8 mouse cellular contexts compared by ENCODE assay signal in the genomic region with DNA sequence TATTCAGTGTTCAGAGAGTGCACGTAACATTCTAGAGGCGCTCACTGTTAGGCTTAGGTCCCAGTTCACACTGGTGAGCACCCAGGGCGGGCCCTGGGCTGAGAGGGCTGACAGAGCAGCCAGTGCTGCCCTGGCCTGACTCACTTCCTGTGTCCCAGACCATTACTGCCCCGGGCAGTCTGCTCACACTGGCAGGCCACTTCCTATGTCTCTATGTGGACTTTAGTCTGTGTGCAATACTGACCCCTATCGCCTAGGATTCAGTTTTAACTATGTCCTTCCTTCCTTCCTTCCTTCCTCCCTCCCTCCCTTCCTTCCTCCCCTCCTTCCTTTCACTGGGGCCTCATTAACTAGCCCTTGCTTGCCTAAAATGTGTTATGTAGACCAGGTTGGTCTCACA. TPM values are rescaled to one million over a fixed set of nuclear protein-coding genes. Genes with fewer than 3 reads are reported as not detected.
A peak's percentile ranks its signal among the peaks of the same experiment; 100 is the strongest.
DNase-seq lines count a peak whose midpoint lies in the region; ATAC-seq and TF ChIP-seq lines count a peak whose summit lies in the region.

No protein-coding gene starts in this region.

- H3K4me3 ChIP-seq in embryonic facial prominence, embryonic 11.5 days (ENCODE audit: low read depth, low read length), result no peak overlapping the region
- no peak overlapping the region for H3K4me3 ChIP-seq in embryonic facial prominence, embryonic 10.5 days
- no peak overlapping the region for H3K4me3 ChIP-seq in CH12.LX (replicated peaks in 1 of 3; ENCODE audit: low read depth in 2 of 3, low read length in 2 of 3, poor library complexity in 1 of 3)
- no peak overlapping the region for H3K4me3 ChIP-seq in myocyte

- TF ChIP-seq EP300 in CH12.LX (IDR thresholded peaks at IDR 0.05; ENCODE audit: low read length), result no peak

- in situ Hi-C loops in CH12.LX (cut with MboI; ENCODE audit: low pct_ligation_motif_present, low pct_unique_long_range_greater_than_20kb, low sequenced_read_pairs), result loop anchor here (25.0 kb wide), 1 partner anchor 232 kb away; no protein-coding TSS in a partner anchor

- DNase-seq in embryonic facial prominence, embryonic 11.5 days (ENCODE audit: low spot score), result peak; percentile 26
- no peak for DNase-seq in embryonic facial prominence, embryonic 10.5 days (ENCODE audit: low spot score)
- DNase-seq in CH12.LX (ENCODE audit: extremely low read depth), result no peak
- peak; percentile 70 for DNase-seq in fibroblast of lung, adult 2 months (ENCODE audit: low read depth)
- peak; percentile 58 for DNase-seq in kidney, postnatal 10 days
- DNase-seq in spleen, postnatal 36 days (ENCODE audit: low spot score in 2 of 2), result no peak
- DNase-seq in thymus, postnatal 4 days, result no peak

- peak; percentile 57 for TF ChIP-seq RAD21 in CH12.LX (IDR thresholded peaks at IDR 0.05; ENCODE audit: low read depth, low read length)

- TF ChIP-seq POLR2A in CH12.LX (IDR thresholded peaks at IDR 0.05; ENCODE audit: low read depth, low read length) (no peak), myocyte (IDR thresholded peaks at IDR 0.05; ENCODE audit: insufficient read length, low read depth) (peak; percentile 13)

- H3K4me2 ChIP-seq in embryonic facial prominence, embryonic 11.5 days (ENCODE audit: low read depth, low read length), result no peak overlapping the region
- no peak overlapping the region for H3K4me2 ChIP-seq in CH12.LX (ENCODE audit: insufficient read depth, low read depth, poor library complexity, severe bottlenecking)
- peak overlapping the region; percentile 20 for H3K4me2 ChIP-seq in myocyte (ENCODE audit: low read depth)

- TF ChIP-seq CTCF in CH12.LX (conservative IDR thresholded peaks at IDR 0.05 in 1 of 2, IDR thresholded peaks at IDR 0.05 in 1 of 2; ENCODE audit: low read depth in 2 of 2, low read length in 2 of 2), result peak in 1 of 2 experiments; percentile 61; a peak in 2 of 4 replicates

- H3K79me2 ChIP-seq in CH12.LX (replicated peaks; ENCODE audit: control insufficient read depth, extremely low read depth, insufficient read depth, poor library complexity, severe bottlenecking) (no peaks in the 10 kb centered on the region), myocyte (ENCODE audit: control insufficient read depth, insufficient read depth) (no peaks in the 10 kb centered on the region)

- H3K4me1 ChIP-seq in embryonic facial prominence, embryonic 11.5 days (ENCODE audit: control insufficient read depth, insufficient read depth, low read length), result no peaks in the 10 kb centered on the region
- peaks cover 26% of the 10 kb centered on the region for H3K4me1 ChIP-seq in embryonic facial prominence, embryonic 10.5 days
- H3K4me1 ChIP-seq in CH12.LX (ENCODE audit: control insufficient read depth in 1 of 2, insufficient read depth in 2 of 2), result peaks cover 9 to 20% of the 10 kb centered on the region in 2 experiments

- dilution Hi-C loops in CH12.LX (cut with MboI; ENCODE audit: extremely low pct_ligation_motif_present, extremely low pct_unique_long_range_greater_than_20kb, low sequenced_read_pairs), result no loop called here

- no peak overlapping the region for H3ac ChIP-seq in myocyte (ENCODE audit: control insufficient read depth, insufficient read length)

- 44% methylated on average over 5 of the region's 5 CpGs for WGBS in embryonic facial prominence, embryonic 11.5 days
- 44% methylated on average over 5 of the region's 5 CpGs for WGBS in embryonic facial prominence, embryonic 10.5 days

- H3K27me3 ChIP-seq in embryonic facial prominence, embryonic 11.5 days (ENCODE audit: control insufficient read depth, insufficient read depth, low read length), result no peaks in the 10 kb centered on the region
- no peaks in the 10 kb centered on the region for H3K27me3 ChIP-seq in embryonic facial prominence, embryonic 10.5 days (replicated peaks; ENCODE audit: low read depth, poor library complexity, severe bottlenecking)
- H3K27me3 ChIP-seq in CH12.LX (replicated peaks), result no peaks in the 10 kb centered on the region
- H3K27me3 ChIP-seq in myocyte (ENCODE audit: control insufficient read depth, insufficient read depth, insufficient read length), result no peaks in the 10 kb centered on the region

- no peak for ATAC-seq in embryonic facial prominence, embryonic 11.5 days (replicated peaks; ENCODE audit: insufficient number of reproducible peaks, low FRiP score, low TSS enrichment, low read depth)

- no peak overlapping the region for H3K9ac ChIP-seq in embryonic facial prominence, embryonic 11.5 days (replicated peaks; ENCODE audit: low read length)
- H3K9ac ChIP-seq in CH12.LX (ENCODE audit: insufficient read depth, low read depth), result no peak overlapping the region

- H3K9me3 ChIP-seq in embryonic facial prominence, embryonic 11.5 days (replicated peaks; ENCODE audit: control insufficient read depth, low read length), result no peaks in the 10 kb centered on the region
- no peaks in the 10 kb centered on the region for H3K9me3 ChIP-seq in embryonic facial prominence, embryonic 10.5 days
- no peaks in the 10 kb centered on the region for H3K9me3 ChIP-seq in CH12.LX (replicated peaks; ENCODE audit: low read length)

- H3K27ac ChIP-seq in embryonic facial prominence, embryonic 11.5 days (replicated peaks; ENCODE audit: low read depth, low read length), result no peak overlapping the region
- H3K27ac ChIP-seq in embryonic facial prominence, embryonic 10.5 days (replicated peaks), result no peak overlapping the region
- H3K27ac ChIP-seq in CH12.LX (ENCODE audit: insufficient read depth, low read depth), result no peak overlapping the region

- no peaks in the 10 kb centered on the region for H3K36me3 ChIP-seq in embryonic facial prominence, embryonic 11.5 days (replicated peaks; ENCODE audit: control insufficient read depth, insufficient read depth, low read depth, low read length)
- H3K36me3 ChIP-seq in embryonic facial prominence, embryonic 10.5 days (replicated peaks), result no peaks in the 10 kb centered on the region
- H3K36me3 ChIP-seq in CH12.LX (replicated peaks in 1 of 2; ENCODE audit: control insufficient read depth in 1 of 2, insufficient read depth in 1 of 2, low read length in 1 of 2) (peaks cover 0 to 2% of the 10 kb centered on the region in 2 experiments), myocyte (ENCODE audit: control insufficient read depth, insufficient read depth) (no peaks in the 10 kb centered on the region)

TF ChIP-seq in CH12.LX, 34 proteins besides CTCF, POLR2A, EP300 and RAD21:
- TF ChIP-seq MYC (IDR thresholded peaks at IDR 0.05; ENCODE audit: low read depth, low read length) (no peak), POLR2AphosphoS2 (IDR thresholded peaks at IDR 0.05; ENCODE audit: low read depth, low read length) (no peak), RCOR1 (conservative IDR thresholded peaks at IDR 0.05; ENCODE audit: low read depth, low read length) (no peak), ELF1 (IDR thresholded peaks at IDR 0.05; ENCODE audit: low read depth, low read length) (peak; percentile 84), SMC3 (IDR thresholded peaks at IDR 0.05; ENCODE audit: low read depth, low read length) (peak; percentile 35; the same call in 1 of the 2 replicates), HCFC1 (IDR thresholded peaks at IDR 0.05; ENCODE audit: low read depth, low read length) (peak; percentile 51), UBTF (IDR thresholded peaks at IDR 0.05; ENCODE audit: low read depth, low read length) (no peak), NELFE (IDR thresholded peaks at IDR 0.05; ENCODE audit: low read depth, low read length) (no peak), CHD1 (IDR thresholded peaks at IDR 0.05; ENCODE audit: low read depth, low read length) (no peak)

TF ChIP-seq in myocyte, 11 proteins besides CTCF, POLR2A, EP300 and RAD21:
- TF ChIP-seq SRF (IDR thresholded peaks at IDR 0.05; ENCODE audit: control insufficient read depth, insufficient read length, low read depth) (no peak), MYOD1 (IDR thresholded peaks at IDR 0.05; ENCODE audit: control insufficient read depth in 1 of 3, insufficient read length in 2 of 3, low read depth in 2 of 3) (peak in 1 of 3 experiments; percentile 24), REST (IDR thresholded peaks at IDR 0.05; ENCODE audit: insufficient read depth, insufficient read length) (no peak), MYOG (IDR thresholded peaks at IDR 0.05; ENCODE audit: control insufficient read depth in 1 of 3, insufficient read depth in 1 of 3, insufficient read length in 2 of 3, low read depth in 2 of 3) (peak in 1 of 3 experiments; percentile 16)

RNA-seq across cellular contexts. Expression of a gene that starts 44.8 kb away (rescaled TPM):
- polyA plus RNA-seq in embryonic facial prominence, embryonic 11.5 days (2014; fragmentation: Nextera tagmentation; extraction: Ambion mirVana), result 1.9 and 2.3 TPM in 2 replicates
- 1.0 and 1.4 TPM in 2 replicates for polyA plus RNA-seq in embryonic facial prominence, embryonic 10.5 days (2016; fragmentation: Nextera tagmentation; extraction: Ambion mirVana)
- total RNA-seq in CH12.LX (2012; rRNA removed) (33.7 and 49.8 TPM in 2 replicates), CH12.LX (2014; rRNA removed) (42.3 and 47.7 TPM in 2 replicates)
- polyA plus RNA-seq in CH12.LX (2012; ENCODE audit: insufficient read length, low read depth) (22.2 and 23.4 TPM in 2 replicates), myocyte (2012; fragmentation: generic; extraction: Trizol) (6.9 TPM)

RNA-seq across cellular contexts. Expression of a gene that starts 50.1 kb away (rescaled TPM):
- 47.4 and 51.9 TPM in 2 replicates for polyA plus RNA-seq in embryonic facial prominence, embryonic 11.5 days (2014; fragmentation: Nextera tagmentation; extraction: Ambion mirVana)
- 58.8 and 63.8 TPM in 2 replicates for polyA plus RNA-seq in embryonic facial prominence, embryonic 10.5 days (2016; fragmentation: Nextera tagmentation; extraction: Ambion mirVana)
- total RNA-seq in CH12.LX (2012; rRNA removed) (0.42 and 1.1 TPM in 2 replicates), CH12.LX (2014; rRNA removed) (0.46 and 0.67 TPM in 2 replicates)
- polyA plus RNA-seq in CH12.LX (2012; ENCODE audit: insufficient read length, low read depth) (0.30 and 0.31 TPM in 2 replicates), myocyte (2012; fragmentation: generic; extraction: Trizol) (13.9 TPM)

Comparison
In these comparisons a context has a peak if more than half of its experiments do, and no peak if none do; other contexts are left out.
1. DNase-seq: peak in embryonic facial prominence, embryonic 11.5 days (single experiment), fibroblast of lung, adult 2 months (single experiment) and kidney, postnatal 10 days (single experiment); none in embryonic facial prominence, embryonic 10.5 days (single experiment), CH12.LX (single experiment), spleen, postnatal 36 days (0 of 2) and thymus, postnatal 4 days (single experiment).
2. RNA of a gene that starts 50.1 kb away (polyA plus RNA-seq): 58.8 to 63.8 TPM in embryonic facial prominence, embryonic 10.5 days, 47.4 to 51.9 TPM in embryonic facial prominence, embryonic 11.5 days and 13.9 TPM in myocyte (single experiment); 0.30 to 0.31 TPM in CH12.LX; every median in the first group is over 10 times any median in the second.